Mouse (Mus musculus): ENCODE results near the gene Rnaseh2a. TPM values are rescaled to one million over a fixed set of nuclear protein-coding genes. Genes with fewer than 3 reads are reported as not detected.
A peak's percentile ranks its signal among the peaks of the same experiment; 100 is the strongest.
"Not testable (repeated sequence)": the region's sequence is repeated elsewhere in the genome, so short reads cannot be mapped to it uniquely, and the experiment has no call there.

Gene Rnaseh2a
- total RNA-seq, 2 experiments from 2014 or later, result 45.2 to 48.2 TPM

DNA sequence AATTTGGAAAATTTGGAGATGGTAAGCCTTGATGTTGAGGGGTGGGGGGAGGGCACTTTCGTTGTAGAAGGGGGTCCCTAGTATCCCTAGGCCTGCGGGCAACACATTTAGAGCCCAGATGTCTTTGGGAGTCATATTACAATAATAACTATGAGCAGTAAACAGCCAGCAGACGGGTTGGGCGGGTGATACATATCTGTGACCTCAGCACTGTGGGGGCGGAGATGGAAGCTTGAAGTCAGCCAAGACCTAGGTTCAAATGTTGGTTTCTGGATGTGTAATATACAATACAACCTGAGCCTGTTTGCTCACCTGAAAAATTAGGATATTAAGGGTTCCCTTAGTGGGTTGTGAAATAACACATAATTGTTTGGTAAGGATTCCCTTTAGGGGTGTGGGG, 59.6 kb downstream of the Rnaseh2a start:
- intact Hi-C loops (cut with DNase I), result loop anchor here (5.0 kb wide), 1 partner anchor 82 kb away; the partner anchor contains the start of gene Hook2
- DNase-seq (ENCODE audit: low spot score), result no peak

GRCm38 (mm10) chr8:84909162-84909767, 60.3 kb downstream of the Rnaseh2a start:
- intact Hi-C loops (cut with DNase I), result no loop called here
- DNase-seq (ENCODE audit: low spot score), result no peak

DNA sequence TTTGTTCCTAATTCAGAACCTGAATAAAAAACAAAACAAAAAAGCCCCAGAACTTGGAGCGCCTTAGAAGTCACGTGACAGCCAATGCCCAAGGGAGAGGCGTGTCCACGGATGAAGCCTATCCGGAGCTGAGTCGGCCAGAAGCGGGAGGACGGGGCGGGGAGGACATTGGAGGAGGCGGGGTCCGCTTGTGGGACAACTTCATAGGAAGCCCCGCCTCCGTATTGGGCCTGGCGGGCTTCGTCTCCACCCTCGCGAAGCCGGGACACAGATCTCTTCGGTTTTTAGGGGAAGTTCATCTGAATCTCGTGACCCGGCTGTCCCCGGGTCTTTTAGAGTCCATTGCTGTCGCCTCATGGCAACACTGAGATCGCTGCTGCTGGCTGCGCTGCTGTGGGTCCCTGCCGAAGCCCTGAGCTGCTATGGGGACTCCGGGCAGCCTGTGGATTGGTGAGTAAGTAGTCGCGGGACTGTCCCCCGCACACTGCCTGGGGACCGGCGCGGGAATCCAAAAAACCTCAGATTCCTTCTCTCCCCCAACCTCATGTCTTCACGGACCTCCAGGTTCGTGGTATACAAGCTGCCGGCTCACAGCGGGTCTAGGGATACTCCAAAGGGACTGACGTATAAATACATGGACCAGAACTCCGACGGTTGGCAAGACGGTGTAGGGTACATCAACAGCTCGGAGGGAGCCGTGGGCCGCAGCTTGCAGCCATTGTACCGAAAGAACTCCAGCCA, 61.0 kb downstream of the Rnaseh2a start, which contains the start of gene Dnase2a:
Gene Dnase2a (plus strand): TSS at position 140 of the 741 bp plus-strand sequence.
- intact Hi-C loops (cut with DNase I), result no loop called here
- DNase-seq (ENCODE audit: low spot score), result peak; percentile 96

DNA sequence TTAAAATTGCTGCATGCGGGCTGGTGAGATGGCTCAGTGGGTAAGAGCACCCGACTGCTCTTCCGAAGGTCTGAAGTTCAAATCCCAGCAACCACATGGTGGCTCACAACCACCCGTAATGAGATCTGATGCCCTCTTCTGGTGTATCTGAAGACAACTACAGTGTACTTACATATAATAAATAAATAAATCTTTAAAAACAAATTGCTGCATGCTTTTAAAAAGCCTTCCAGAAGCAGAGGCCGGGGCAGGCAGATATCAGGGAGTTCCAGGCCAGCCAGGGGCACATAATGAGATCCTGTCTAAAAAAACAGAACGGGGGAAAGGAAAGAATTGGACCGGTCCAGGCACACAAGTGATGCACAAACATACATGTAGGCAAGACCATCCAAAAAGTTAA, 61.6 kb downstream of the Rnaseh2a start:
- DNase-seq (ENCODE audit: low spot score); intact Hi-C loops (cut with DNase I): not testable (repeated sequence)

GRCm38 (mm10) chr8:84907493-84907892, 62.1 kb downstream of the Rnaseh2a start:
- no peak for DNase-seq (ENCODE audit: low spot score)
- intact Hi-C loops (cut with DNase I), result no loop called here

DNA sequence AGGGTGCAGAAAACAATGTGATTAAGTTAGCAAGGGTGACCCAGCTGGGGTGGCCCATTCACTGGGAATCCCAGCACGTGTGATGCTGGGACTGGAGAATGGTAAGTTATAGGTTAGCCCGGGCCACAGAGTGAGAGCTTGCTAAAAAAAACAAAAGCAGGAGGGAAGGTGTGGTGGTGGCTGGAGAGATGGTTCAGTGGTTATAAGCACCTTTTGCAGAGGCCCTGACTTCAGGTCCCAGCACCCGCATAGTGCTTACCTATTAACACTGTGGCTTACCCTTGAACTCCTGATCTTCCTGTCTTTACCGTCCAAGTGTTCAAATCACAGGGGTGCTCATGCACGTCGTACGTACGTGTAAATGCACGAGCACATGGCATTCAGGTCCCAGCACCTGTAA, 62.5 kb downstream of the Rnaseh2a start:
- DNase-seq (ENCODE audit: low spot score), result no peak
- intact Hi-C loops (cut with DNase I), result no loop called here

Small RNA genes within 50 kb of the gene (microRNA-seq; reads per million reads assigned to microRNA genes)
- gene Gm24197, result not detected

Other genes starting within 250 kb of the Rnaseh2a start
- gene G430095P16Rik, start 246.8 kb downstream of the Rnaseh2a start, total RNA-seq (2021), result under 1 TPM in 1 of 2 experiments, not detected in 1; 0.39 TPM
- gene Nfix, start 169.4 kb downstream of the Rnaseh2a start, total RNA-seq (2021), result 100 to 1,000 TPM; 287 to 311 TPM
- 10 to 100 TPM in 1 of 2 experiments, 1 to 10 TPM in 1; 9.6 to 10.3 TPM for gene Dand5, start 146.9 kb downstream of the Rnaseh2a start, total RNA-seq (2021)
- 10 to 100 TPM; 28.9 to 30.0 TPM for gene Gadd45gip1, start 138.2 kb downstream of the Rnaseh2a start, total RNA-seq (2021)
- 10 to 100 TPM; 80.8 to 81.1 TPM for gene Rad23a, start 129.1 kb downstream of the Rnaseh2a start, total RNA-seq (2021)
- gene Calr, start 122.8 kb downstream of the Rnaseh2a start, total RNA-seq (2021), result 100 to 1,000 TPM; 365 to 441 TPM
- 10 to 100 TPM; 24.7 to 25.5 TPM for gene Farsa, start 112.8 kb downstream of the Rnaseh2a start, total RNA-seq (2021)
- gene Syce2, start 97.7 kb downstream of the Rnaseh2a start, total RNA-seq (2021), result 1 to 10 TPM; 2.3 to 3.0 TPM
- 10 to 100 TPM; 63.1 to 68.2 TPM for gene Gcdh, start 75.8 kb downstream of the Rnaseh2a start, total RNA-seq (2021)
- not detected for gene Klf1, start 67.8 kb downstream of the Rnaseh2a start, total RNA-seq (2021)
- 1 to 10 TPM; 7.7 to 7.9 TPM for gene Dnase2a, start 61.2 kb downstream of the Rnaseh2a start, total RNA-seq (2021)
- gene Mast1, start 32.4 kb downstream of the Rnaseh2a start, total RNA-seq (2021), result under 1 TPM; 0.08 to 0.14 TPM
- not detected for gene Rtbdn, start 22.8 kb downstream of the Rnaseh2a start, total RNA-seq (2021)
- not detected for gene Gm49661, start 334 bp downstream of the Rnaseh2a start, total RNA-seq (2021)
- gene Prdx2, start 180 bp downstream of the Rnaseh2a start, total RNA-seq (2021), result 100 to 1,000 TPM; 650 to 659 TPM
- gene Junb, start 9.0 kb upstream of the Rnaseh2a start, total RNA-seq (2021), result 10 to 100 TPM; 13.8 to 17.2 TPM
- gene Hook2, start 20.8 kb upstream of the Rnaseh2a start, total RNA-seq (2021), result 1 to 10 TPM; 2.0 to 2.1 TPM
- not detected for gene Best2, start 44.8 kb upstream of the Rnaseh2a start, total RNA-seq (2021)
- gene Asna1, start 55.5 kb upstream of the Rnaseh2a start, total RNA-seq (2021), result 10 to 100 TPM; 65.0 to 67.4 TPM
- 10 to 100 TPM; 82.7 to 88.7 TPM for gene Trir, start 57.1 kb upstream of the Rnaseh2a start, total RNA-seq (2021)
- 10 to 100 TPM; 28.0 to 28.7 TPM for gene Tnpo2, start 67.1 kb upstream of the Rnaseh2a start, total RNA-seq (2021)
- gene Fbxw9, start 90.3 kb upstream of the Rnaseh2a start, total RNA-seq (2021), result 1 to 10 TPM; 3.5 to 4.6 TPM
- not detected for gene Gm5741, start 98.2 kb upstream of the Rnaseh2a start, total RNA-seq (2021)
- 10 to 100 TPM; 26.4 to 26.5 TPM for gene Dhps, start 102.0 kb upstream of the Rnaseh2a start, total RNA-seq (2021)
- gene Wdr83os, start 111.0 kb upstream of the Rnaseh2a start, total RNA-seq (2021), result 10 to 100 TPM; 39.4 to 43.1 TPM
- gene Wdr83, start 111.5 kb upstream of the Rnaseh2a start, total RNA-seq (2021), result 10 to 100 TPM; 31.8 to 35.3 TPM
- gene Man2b1, start 113.5 kb upstream of the Rnaseh2a start, total RNA-seq (2021), result 10 to 100 TPM; 24.7 to 26.5 TPM
- gene Zfp791, start 153.3 kb upstream of the Rnaseh2a start, total RNA-seq (2021), result 1 to 10 TPM; 2.1 to 2.6 TPM
- not detected for gene Cks1brt, start 182.2 kb upstream of the Rnaseh2a start, total RNA-seq (2021)